Mouse (Mus musculus): Measurements from ENCODE around the gene Trim41.

The Trim41 gene

GRCm38 (mm10) chr11:48790946-48791345 is 26.2 kb downstream of the Trim41 start:
- DNase-seq (ENCODE audit: low read depth, low spot score), result no peak

GRCm38 (mm10) chr11:48789973-48790823 is 27.0 kb downstream of the Trim41 start:
- peak; percentile 62 for DNase-seq (ENCODE audit: low read depth, low spot score)

GRCm38 (mm10) chr11:48789215-48789614 is 27.9 kb downstream of the Trim41 start:
- DNase-seq (ENCODE audit: low read depth, low spot score), result no peak

GRCm38 (mm10) chr11:48788311-48789089 is 28.7 kb downstream of the Trim41 start:
- no peak for DNase-seq (ENCODE audit: low read depth, low spot score)

- DNase-seq (ENCODE audit: low read depth, low spot score), result no peak
Measured at GRCm38 (mm10) chr11:48787455-48788211, 29.5 kb downstream of the Trim41 start.

GRCm38 (mm10) chr11:48782243-48782642 is 34.9 kb downstream of the Trim41 start:
- no peak for DNase-seq (ENCODE audit: low read depth, low spot score)

- DNase-seq (ENCODE audit: low read depth, low spot score), result no peak
Measured at GRCm38 (mm10) chr11:48779450-48779849, 37.7 kb downstream of the Trim41 start.

GRCm38 (mm10) chr11:48777303-48777702 is 39.9 kb downstream of the Trim41 start:
- no peak for DNase-seq (ENCODE audit: low read depth, low spot score)

- DNase-seq (ENCODE audit: low read depth, low spot score), result no peak
Measured at GRCm38 (mm10) chr11:48776664-48777063, 40.5 kb downstream of the Trim41 start.

GRCm38 (mm10) chr11:48775483-48775882 is 41.7 kb downstream of the Trim41 start:
- DNase-seq (ENCODE audit: low read depth, low spot score), result no peak

- no peak for DNase-seq (ENCODE audit: low read depth, low spot score)
Measured at GRCm38 (mm10) chr11:48774443-48775298, 42.5 kb downstream of the Trim41 start.

- no peak for DNase-seq (ENCODE audit: low read depth, low spot score)
Measured at GRCm38 (mm10) chr11:48771691-48772090, 45.5 kb downstream of the Trim41 start.

- no peak for DNase-seq (ENCODE audit: low read depth, low spot score)
Measured at GRCm38 (mm10) chr11:48767195-48767876, 49.8 kb downstream of the Trim41 start.

- no peak for DNase-seq (ENCODE audit: low read depth, low spot score)
Measured at GRCm38 (mm10) chr11:48764119-48764518, 53.0 kb downstream of the Trim41 start.

- DNase-seq (ENCODE audit: low read depth, low spot score), result no peak
Measured at GRCm38 (mm10) chr11:48759021-48759420, 58.1 kb downstream of the Trim41 start.
